Mouse (Mus musculus) c-Kit-positive CD71-negative TER-119-negative erythroid progenitor cells, embryonic 14.5 days (primary cell): ENCODE results near the gene Eepd1.
"Not testable (repeated sequence)": the region's sequence is repeated elsewhere in the genome, so short reads cannot be mapped to it uniquely, and the experiment has no call there.

ENCODE experiments used
- DNase-seq: peaks from one replicate; pipeline ENCODE4 v3.0.0-alpha.2; 2013; ENCODE audit warnings: low read depth

Gene Eepd1

DNA sequence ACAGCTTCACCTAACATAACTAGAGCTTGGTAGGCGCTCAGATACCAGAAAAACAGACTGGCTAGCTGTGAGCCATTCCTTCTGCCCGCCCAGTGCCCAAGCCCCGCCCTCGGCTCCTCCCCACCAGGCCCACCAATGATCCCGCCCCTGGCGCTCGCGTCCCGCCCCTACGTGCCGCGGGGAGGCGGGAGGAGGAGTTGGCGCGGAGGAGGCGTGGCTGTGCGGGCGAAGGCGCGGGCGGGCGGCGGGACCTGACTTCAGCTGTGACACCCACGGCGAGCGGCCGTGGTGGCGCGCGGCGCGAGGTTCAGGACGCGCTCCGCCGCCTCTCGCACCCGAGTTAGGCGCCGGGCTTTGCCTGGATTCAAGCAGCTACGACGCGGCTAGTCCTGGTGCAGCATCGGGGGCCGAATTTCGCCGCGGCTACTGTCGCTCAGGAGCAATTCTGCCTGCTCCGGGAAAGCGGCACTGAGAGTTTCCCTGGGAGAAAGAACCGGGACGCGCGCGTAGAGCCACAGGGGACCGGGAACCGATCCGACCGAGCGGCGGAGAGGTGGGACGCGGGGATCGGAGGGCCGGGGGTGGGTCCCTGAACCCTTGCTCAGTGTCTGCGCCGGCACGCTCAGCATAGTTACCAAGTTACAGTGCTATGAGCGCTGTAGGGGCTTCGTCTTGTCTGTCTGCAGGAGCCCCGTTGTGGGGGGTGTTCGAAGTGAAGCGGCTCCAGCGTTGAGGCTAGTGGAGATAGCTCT, at the start of gene Eepd1:
Gene Eepd1, plus strand, starts transcription at position 204 of the 752 bp plus-strand sequence.
- DNase-seq, result peak; percentile 81

DNA sequence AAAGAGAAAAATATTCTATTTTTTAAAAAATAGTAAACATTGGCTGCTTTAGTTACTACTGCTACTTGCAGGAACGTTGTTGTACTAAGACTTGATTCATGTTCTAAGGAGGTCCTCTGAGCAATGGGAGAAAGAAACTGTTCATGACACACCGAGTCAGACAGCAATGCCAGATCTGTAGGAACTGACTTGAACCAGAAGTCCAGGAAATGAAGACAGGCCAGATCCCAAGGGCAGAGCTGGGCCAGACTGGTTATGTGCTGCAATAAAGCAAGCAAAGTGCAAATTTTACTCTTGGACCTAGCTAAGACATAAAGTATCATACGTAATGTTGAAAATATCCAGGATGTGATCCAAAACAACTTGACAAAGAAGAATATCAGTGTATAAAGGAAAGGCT, 42.5 kb upstream of the Eepd1 start:
- no peak for DNase-seq

DNA sequence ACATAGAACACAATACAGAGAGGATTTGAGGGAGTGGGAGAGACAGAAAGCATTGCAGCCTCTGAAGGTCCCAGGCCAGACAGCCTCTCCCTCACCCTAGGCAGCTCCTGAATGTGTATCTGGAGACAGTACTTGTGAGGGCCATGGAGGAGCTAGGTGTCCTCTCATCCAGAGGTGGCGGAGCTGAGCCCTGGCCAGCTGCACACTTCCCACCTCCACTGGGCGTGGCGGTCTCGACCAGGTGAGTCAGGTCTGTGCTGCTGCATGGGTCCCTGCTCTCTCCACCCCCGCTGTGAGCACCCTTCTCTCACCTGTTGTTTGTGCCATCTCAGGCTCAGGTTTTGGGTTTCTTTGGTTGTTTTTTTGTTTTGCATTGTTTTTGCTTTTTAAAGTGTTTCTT, 41.3 kb upstream of the Eepd1 start:
- DNase-seq, result not testable (repeated sequence)

DNA sequence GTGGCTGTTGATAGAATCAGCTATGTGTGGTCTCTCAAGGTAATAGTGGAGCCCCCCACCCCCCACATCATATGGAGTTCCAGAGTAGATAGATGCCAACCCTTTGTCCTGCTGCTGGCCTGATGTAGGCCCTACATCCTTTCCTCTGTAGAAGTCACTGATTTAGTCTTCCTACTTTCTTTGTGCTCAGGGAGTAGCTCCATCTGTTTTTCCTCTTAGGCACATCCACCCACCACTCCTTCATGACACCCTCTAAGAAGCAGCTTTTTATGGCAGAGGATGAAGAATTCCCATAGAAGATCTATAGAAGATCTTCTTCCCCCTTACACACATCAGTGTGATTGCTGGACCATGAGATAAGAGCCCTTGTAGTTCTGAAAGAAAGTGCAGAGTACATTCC, 39.3 kb upstream of the Eepd1 start:
- no peak for DNase-seq

DNA sequence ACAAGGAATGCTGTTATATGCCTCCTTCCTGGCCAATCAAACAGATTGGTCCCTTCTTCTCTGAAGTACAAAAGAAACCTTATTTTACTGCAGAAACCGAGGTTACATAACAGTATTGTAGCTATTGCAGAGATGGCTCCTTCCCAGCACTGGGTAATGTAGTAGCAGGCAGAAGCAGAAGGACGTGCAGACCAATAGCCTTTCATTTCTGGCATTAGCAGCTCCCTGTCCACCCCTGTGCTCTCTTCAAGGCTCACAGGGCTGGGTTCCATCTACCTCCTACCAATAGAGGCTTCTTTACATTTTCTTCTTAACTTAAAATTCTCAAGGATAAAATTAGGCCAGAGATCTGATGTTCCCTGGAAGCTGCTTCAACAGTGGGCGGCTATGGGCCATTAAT, 38.3 kb upstream of the Eepd1 start:
- DNase-seq, result no peak

DNA sequence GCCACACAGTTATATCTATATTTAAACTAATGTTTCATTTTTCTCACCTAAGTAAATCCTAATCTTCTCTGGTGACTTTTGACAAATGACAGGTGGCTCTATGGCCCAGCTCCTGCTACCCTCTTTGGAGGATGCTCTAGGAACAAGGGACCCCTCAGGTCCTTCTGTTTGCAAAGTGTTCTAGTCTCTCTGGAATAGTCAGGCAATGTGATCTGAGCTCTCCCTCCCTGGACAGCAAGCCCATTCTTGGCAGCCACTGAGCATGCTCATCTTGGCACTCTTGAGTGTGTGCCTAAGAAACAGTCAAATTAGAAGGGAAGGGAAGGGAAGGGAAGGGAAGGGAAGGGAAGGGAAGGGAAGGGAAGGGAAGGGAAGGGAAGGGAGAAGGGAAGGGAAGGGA, 37.8 kb upstream of the Eepd1 start:
- no peak for DNase-seq

DNA sequence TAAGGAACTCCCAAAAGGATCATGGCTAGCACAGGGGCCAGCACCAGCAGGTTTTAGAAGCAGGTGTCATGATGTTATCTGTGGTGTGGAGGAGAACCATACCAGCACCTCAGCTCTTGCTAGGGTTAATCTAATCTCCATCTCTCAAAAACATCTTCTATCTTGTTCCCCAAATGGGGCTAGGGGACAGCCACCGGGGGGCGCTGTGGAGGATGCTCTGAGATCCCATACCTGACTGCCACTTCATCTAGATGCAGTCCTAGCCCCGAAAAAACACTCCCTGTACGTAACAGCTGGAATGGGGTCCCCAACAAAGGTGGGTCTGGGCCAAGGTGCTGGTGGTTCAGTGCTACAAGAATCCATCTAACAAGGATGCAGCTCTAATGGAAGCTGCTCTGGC, 31.0 kb upstream of the Eepd1 start:
- DNase-seq, result no peak

DNA sequence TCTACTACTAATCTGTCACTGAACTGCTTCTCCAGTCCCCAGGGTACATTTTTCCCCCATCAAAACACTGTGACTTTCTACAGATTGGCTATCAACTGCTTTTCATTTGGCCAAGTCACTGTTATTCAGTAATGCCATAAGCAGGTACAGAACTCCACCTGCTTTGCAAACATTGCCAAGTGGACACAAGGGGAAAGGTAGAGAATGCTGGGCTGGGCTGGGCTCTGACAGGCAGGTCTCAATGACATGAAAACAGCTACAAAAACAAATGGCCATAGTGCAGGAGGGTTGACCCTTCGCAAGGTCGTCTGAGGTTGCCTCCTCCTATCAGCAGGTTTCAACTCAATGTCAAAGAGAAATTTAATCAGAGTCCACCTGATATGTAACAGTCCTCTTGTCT, 26.3 kb upstream of the Eepd1 start:
- DNase-seq, result no peak

DNA sequence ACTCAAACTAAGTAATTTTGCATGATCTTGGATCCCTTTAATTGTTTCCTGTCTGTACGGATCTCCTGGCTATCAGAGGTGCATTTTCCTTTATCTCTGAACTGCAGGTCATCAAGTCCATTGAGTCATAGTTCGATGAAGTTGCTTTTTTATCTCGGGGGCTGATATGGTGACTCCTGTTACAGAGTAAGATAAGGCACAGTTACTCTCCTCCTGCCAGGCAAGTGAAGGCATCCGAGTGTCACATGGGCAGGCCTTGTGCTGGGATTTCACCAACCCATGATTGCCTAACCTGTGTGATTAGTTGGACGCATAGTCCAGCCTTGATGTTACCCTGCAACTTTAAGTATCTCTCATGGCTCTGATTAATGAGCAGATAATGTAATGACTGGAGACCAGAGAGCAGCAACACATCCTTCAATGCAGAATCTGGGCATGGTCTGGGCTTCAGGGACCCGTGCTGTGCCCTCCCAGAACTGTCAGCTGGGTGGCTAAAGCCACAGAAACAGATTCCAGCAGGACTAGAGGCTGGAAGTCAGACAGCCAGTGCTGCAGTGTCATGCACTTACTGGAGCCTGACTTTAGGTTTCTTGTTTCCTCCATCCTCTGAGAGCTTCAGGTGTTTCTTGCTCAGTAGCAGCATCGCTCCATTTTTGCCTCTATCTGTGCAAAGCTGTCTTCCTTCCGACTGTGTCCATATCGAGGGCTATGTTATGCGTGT, 20.4 kb upstream of the Eepd1 start:
- DNase-seq, result no peak

DNA sequence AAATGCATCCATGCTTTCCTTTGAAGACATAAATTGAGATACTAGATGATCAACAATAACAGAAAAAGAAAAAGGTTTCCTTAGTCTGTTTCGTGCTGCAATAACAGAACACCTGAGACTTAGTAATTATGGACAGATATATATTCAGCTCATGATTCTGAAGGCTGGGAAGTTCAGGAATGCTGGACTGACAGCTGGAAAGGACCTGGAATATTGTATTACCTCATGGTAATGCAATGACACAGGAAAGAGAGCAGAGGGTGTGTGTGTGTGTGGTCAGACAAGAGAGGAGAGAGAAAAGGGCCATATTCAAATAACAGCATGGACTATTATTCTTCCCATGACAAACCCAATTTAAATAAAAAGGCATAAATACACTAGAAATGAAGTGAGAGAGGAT, 17.0 kb upstream of the Eepd1 start:
- no peak for DNase-seq

DNA sequence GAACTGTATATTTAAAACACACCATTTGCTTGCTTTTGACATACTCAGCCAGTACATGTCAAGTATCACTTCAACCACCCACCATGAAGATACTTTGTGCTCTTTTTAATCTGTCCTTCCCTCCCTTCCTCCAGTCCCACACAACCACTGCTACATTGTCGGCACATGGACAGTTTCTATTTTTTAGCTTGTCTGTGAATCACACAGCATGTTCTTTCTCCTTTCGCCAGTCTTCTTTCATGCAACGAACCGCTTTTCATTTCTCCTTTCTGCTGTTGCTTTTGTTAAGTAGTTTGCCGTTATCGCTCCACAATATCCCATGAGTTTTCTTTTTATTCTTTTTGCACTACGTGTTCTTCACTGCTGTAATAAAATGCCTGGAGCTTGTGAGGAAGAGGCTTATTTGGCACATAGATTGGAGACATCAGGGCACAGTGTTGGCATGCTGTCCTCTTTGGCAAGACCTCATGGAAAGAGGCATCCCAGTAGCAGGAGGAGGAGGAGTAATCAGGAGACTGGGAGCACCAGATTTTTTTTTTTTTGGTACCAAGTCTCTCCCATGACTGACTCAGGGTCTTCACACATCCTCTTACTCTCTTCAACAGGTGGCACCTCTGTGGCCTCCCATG, 1.8 kb upstream of the Eepd1 start:
- DNase-seq, result no peak

DNA sequence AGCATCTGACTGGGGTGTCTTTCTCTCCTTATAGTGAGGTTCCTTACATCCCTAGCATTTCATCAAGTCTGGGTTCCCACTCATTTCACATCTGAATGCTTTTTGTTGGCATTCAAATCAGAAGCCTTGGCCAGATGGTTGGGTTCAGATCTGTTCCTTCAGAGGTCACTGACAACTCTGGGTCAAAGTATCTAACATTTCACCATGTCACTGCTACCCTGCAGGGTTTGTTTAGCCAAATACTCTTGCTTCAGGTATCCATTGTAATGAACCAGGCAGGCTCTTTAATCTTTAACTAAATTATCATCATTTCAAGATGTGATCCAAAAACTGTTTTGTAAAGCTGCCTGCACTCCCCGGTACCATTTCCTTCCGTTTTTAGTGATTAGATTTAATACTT, 671 bp upstream of the Eepd1 start:
- no peak for DNase-seq

DNA sequence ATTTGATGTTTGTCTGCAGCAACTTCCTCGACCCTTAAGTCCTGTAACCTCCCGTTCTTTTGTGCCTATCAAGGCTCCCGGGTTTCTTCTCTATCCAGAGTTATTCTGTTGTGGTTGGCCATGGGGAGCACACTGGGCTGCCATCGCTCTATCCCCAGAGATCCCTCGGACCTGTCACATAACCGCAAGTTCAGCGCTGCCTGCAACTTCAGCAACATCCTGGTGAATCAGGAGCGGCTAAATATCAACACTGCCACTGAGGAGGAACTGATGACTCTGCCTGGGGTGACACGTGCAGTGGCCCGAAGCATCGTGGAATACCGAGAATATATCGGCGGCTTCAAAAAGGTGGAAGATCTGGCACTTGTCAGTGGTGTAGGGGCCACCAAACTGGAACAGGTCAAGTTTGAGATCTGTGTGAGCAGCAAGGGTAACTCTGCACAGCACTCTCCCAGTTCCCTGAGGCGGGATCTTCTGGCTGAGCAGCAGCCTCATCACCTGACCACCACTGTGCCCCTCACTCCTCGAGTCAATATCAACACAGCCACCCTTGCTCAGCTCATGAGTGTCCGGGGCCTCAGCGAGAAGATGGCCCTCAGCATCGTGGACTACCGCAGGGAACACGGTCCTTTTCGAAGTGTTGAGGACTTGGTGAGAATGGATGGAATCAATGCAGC, 1.1 kb downstream of the Eepd1 start:
- DNase-seq, result no peak

DNA sequence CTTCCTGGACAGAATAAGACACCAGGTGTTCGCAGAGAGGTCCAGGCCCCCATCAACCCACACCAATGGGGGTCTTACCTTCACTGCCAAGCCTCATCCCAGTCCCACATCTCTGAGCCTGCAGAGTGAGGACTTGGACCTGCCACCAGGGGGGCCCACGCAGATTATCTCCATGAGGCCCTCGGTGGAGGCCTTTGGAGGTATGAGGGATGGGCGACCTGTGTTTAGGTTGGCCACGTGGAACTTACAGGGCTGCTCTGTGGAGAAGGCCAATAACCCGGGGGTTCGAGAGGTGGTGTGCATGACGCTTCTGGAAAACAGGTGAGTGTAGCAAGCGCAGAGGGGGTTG, 1.6 kb downstream of the Eepd1 start:
- no peak for DNase-seq

DNA sequence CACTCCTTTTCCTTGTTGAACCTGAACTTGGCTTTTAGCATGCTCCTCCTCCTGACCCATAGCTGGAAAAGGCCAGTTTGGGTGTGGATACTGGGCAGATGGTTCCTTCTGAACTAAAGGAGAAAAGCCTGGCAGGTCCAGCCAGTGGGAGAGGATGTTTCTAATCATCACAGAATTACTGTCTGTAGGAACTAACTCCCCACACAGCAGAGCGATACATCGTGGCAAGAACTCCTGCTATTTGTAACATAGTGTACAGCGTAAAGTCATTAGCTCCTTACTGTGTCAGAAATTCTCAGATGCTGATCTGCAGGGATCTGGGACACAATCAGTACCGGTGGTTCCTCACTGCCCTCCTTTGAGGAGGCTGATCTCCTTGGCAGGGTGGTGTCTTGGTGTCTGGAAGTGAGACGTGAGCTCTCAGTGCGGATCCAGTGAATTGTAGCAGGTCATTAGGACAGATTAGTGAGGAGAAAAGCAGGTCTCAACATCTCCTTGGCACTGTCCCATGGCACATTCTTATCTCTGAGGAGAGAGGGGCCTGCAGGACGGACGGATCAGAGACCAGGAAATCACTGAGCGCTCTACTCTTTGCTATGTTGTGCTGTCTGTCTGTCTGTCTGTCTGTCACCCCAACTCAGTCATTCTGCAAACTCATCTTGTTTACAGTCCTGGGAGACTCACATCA, 2.7 kb downstream of the Eepd1 start:
- no peak for DNase-seq

DNA sequence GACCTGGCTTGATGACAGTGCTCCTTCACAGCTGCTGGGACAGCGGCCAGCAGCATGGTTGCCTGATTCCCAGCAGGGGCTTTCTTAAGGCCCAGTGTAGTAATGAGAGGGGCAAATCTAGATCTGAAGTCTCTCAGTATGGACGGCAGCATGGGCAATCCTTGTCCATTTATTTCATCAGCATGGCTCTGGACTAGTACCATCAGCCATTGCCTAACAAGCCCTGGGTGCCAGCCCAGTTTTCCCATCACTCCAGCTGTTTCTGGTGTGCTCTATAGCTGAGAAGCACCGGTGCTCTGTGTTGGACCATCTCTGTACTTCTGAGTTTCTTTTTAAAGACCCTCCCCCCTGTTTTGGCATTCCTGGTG, 3.3 kb downstream of the Eepd1 start:
- no peak for DNase-seq

DNA sequence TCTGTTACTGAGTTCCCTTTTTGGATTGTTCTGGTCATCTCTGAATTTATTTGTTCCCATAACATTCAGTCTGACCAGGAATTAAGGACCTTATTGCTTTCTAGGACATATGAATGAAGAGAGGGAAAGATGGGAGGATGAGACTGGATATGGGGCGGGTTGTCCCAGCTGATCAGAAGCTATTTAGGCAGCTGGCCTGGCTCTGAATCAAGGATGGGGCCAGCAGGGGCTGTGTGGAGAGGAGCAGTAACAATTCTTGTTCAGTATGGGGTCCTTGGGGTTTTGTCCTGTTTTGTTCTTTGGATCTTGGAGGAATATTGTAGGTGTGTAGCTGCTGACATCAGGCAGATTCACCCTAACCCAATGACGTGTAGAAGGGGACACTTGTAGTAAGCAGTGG, 3.7 kb downstream of the Eepd1 start:
- no peak for DNase-seq

DNA sequence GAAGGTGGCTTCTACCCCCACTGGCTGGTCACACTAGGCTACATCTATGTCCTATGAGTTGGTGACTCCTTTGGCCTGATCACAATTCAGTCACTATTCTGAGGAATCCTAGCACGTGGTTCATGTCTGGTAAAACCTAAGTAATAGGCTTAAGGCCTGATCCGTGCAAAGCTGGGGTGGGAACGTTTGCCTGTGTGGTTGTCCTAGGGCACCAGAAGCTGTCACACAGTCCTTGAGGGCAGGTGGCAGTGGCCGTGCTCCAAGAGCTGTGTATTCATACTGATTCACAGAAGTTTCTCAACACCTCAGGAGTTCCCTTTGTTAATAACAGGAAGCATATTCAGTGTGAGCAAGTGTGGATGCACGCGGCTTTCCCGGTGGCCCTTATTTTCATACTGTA, 4.1 kb downstream of the Eepd1 start:
- no peak for DNase-seq

DNA sequence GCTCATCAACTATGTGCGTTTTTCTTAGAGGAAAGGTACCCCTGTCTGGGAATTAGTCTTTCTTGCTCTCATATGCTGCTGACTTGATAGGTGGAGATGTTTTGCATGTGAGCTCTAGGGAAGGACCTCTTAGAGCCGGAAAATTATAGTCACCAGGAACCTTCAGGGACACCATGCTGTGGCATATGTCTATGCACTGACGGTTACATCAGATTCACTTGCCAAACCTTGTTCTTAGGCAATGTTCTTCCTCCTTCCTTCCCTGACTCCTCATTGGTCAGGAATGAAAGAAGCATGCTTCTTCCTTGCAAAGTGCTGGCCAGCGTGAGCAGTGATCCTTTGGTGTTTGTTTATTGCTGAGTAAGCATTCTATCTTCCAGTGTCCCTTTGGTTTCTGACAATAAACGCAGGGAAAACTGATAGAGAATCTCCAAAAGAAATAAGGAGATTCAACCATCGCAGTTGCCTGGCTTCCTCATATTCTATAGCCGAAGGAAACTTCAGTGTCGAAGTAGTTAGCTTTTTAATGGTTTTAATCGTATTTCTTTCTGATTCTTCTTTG, 5.0 kb downstream of the Eepd1 start:
- no peak for DNase-seq

DNA sequence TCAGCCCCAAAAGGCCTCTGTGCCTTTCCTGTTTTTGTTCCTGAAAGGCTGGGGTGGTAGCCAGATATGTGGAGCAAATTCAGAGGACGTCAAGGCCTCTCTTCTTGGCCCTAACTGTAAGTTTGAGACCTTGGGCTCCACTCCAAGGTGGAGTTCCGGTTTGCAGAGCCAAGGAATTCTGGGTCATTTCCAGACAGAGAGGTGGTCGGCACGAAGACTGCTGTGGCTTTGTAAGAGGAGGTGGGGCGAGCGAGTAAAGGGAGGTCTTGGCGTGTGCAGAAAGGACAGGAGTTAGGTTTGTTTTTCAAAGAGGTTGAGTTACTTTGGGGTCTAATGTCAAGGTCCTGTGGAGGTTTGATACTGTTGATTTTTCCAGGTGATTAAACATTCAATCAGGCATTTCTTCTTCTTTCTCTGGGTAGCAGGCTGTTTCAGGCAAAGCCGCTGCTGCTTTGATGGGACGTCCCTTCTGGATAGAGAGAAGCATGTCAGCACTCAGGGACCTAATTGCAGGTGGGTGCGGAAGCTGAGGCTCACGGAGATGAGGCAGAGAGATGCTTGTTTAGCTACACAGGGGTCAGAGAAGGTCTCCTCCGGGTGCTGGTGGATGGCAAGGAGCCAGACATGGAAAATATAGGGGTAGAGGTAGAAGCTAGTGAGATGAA, 6.2 kb downstream of the Eepd1 start:
- no peak for DNase-seq

DNA sequence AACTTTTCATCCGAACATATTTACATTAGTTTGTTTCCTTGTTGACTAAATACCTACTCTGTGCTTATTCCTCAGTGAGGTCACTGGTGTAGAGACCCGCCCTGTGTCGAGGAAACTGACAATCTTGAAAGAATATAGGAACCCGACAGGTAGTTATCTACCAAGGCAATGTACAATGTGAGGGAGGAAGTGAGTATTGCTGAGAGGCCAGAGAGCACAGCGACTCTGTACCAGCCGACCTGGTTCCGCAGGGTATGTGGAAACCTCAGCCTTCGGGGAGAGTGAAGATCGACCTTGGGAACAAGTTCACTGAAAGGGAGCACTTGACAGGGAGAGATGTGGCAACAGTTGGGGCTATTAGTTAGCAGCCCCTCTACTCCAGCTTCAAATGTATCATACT, 7.2 kb downstream of the Eepd1 start:
- DNase-seq, result no peak
